Mouse (Mus musculus) midbrain, embryonic 14.5 days (tissue): ENCODE data around the gene Adam22. TPM values are rescaled to one million over a fixed set of nuclear protein-coding genes. Genes with fewer than 3 reads are reported as not detected.
"Not testable (repeated sequence)": the region's sequence is repeated elsewhere in the genome, so short reads cannot be mapped to it uniquely, and the experiment has no call there.

Experiments used
- ATAC-seq: fragments of 200-750 bp; cut with Nextera tagmentation; 2 replicates; pipeline ENCODE4 v1.8.0; 2017; ENCODE audit warnings: moderate number of reproducible peaks, moderate library complexity; ENCODE audit not compliant: low FRiP score, low TSS enrichment
- DNase-seq: peaks from one replicate; pipeline ENCODE4 v3.0.0-alpha.2; 2015
- H3K27ac ChIP-seq: fragments of 300-500 bp; sonication (generic); replicated peaks from 2 replicates; pipeline ENCODE4 v1.5.1; 2014; ENCODE audit warnings: mild to moderate bottlenecking, low read depth, low read length, moderate library complexity
- H3K27me3 ChIP-seq: fragments of 300-500 bp; sonication (generic); 2 replicates; pipeline ENCODE4 v1.6.1; 2014; ENCODE audit warnings: low read length, control low read depth, mixed read lengths; ENCODE audit not compliant: control insufficient read depth, insufficient read depth
- H3K36me3 ChIP-seq: fragments of 300-500 bp; sonication (generic); 2 replicates; pipeline ENCODE4 v1.6.1; 2014; ENCODE audit warnings: low read length, control low read depth; ENCODE audit not compliant: control insufficient read depth, insufficient read depth
- H3K4me1 ChIP-seq: fragments of 300-500 bp; sonication (generic); 2 replicates; pipeline ENCODE4 v1.6.1; 2014; ENCODE audit warnings: mild to moderate bottlenecking, antibody characterized with exemption, low read length, control low read depth; ENCODE audit not compliant: control insufficient read depth, insufficient read depth
- H3K4me2 ChIP-seq: fragments of 300-500 bp; sonication (generic); 2 replicates; pipeline ENCODE4 v1.6.1; 2014; ENCODE audit warnings: mild to moderate bottlenecking, low read length, moderate library complexity
- H3K4me3 ChIP-seq: fragments of 300-500 bp; sonication (generic); replicated peaks from 2 replicates; pipeline ENCODE4 v1.5.1; 2014; ENCODE audit warnings: low read depth, low read length
- H3K9ac ChIP-seq: fragments of 300-500 bp; sonication (generic); replicated peaks from 2 replicates; pipeline ENCODE4 v1.6.1; 2014; ENCODE audit warnings: mild to moderate bottlenecking, low read length, moderate library complexity
- H3K9me3 ChIP-seq: fragments of 300-500 bp; sonication (generic); 2 replicates; pipeline ENCODE4 v1.6.1; 2016; ENCODE audit warnings: low read length, control low read depth, mixed read lengths; ENCODE audit not compliant: control insufficient read depth
- WGBS: fragments of 180-500 bp; shearing (Covaris S2); extraction: QIAGEN DNeasy Blood & Tissue Kit; methylation state at CpG from one replicate; pipeline ENCODE4 v1.1.7; 2014; 5-methylcytosine and 5-hydroxymethylcytosine counted together
- polyA plus RNA-seq: library from polyadenylated mRNA; unstranded; fragments of >200 nt; fragmentation: Nextera tagmentation; extraction: Ambion mirVana; gene quantifications from 2 replicates; pipeline ENCODE4 v1.2.1, GENCODE M21; 2014

The Adam22 gene
- polyA plus RNA-seq, 1 experiment from 2014 or later = 48.9 TPM

GRCm38 (mm10) chr5:8227073-8227472, 140.9 kb downstream of the Adam22 start:
- Histone ChIP-seq H3K27ac (no peak overlapping the region), H3K9me3 (no peaks in the 10 kb centered on the region), H3K27me3 (no peaks in the 10 kb centered on the region), H3K36me3 (no peaks in the 10 kb centered on the region), H3K9ac (no peak overlapping the region), H3K4me3 (no peak overlapping the region), H3K4me2 (no peak overlapping the region), H3K4me1 (no peaks in the 10 kb centered on the region)
- WGBS = 84% methylated on average over 1 of the region's 1 CpGs
- DNase-seq (no peak), ATAC-seq (no peak)

- Histone ChIP-seq H3K27me3 (no peaks in the 10 kb centered on the region), H3K36me3 (no peaks in the 10 kb centered on the region), H3K4me1 (no peaks in the 10 kb centered on the region), H3K27ac (no peak overlapping the region), H3K4me3 (no peak overlapping the region), H3K4me2 (no peak overlapping the region), H3K9me3 (no peaks in the 10 kb centered on the region), H3K9ac (no peak overlapping the region)
- no peak for ATAC-seq
- DNase-seq = no peak
- WGBS = 64% methylated on average over 4 of the region's 4 CpGs
Measured at GRCm38 (mm10) chr5:8224321-8224705, 143.6 kb downstream of the Adam22 start.

- Histone ChIP-seq H3K9ac (no peak overlapping the region), H3K4me3 (no peak overlapping the region), H3K9me3 (no peaks in the 10 kb centered on the region), H3K36me3 (no peaks in the 10 kb centered on the region), H3K4me2 (no peak overlapping the region), H3K27me3 (no peaks in the 10 kb centered on the region), H3K27ac (no peak overlapping the region), H3K4me1 (no peaks in the 10 kb centered on the region)
- ATAC-seq = no peak
- no peak for DNase-seq
- WGBS = 82% methylated on average over 8 of the region's 8 CpGs
Measured at GRCm38 (mm10) chr5:8223597-8224320, 144.2 kb downstream of the Adam22 start.

- Histone ChIP-seq H3K36me3 (no peaks in the 10 kb centered on the region), H3K27me3 (no peaks in the 10 kb centered on the region), H3K9ac (no peak overlapping the region), H3K27ac (no peak overlapping the region), H3K4me2 (no peak overlapping the region), H3K4me3 (no peak overlapping the region), H3K4me1 (no peaks in the 10 kb centered on the region), H3K9me3 (no peaks in the 10 kb centered on the region)
- WGBS = 89% methylated on average over 5 of the region's 5 CpGs
- ATAC-seq (no peak), DNase-seq (no peak)
Measured at GRCm38 (mm10) chr5:8221630-8222029, 146.3 kb downstream of the Adam22 start.

GRCm38 (mm10) chr5:8215841-8216240, 152.1 kb downstream of the Adam22 start:
- H3K27me3 ChIP-seq = no peaks in the 10 kb centered on the region
- H3K27ac ChIP-seq = no peak overlapping the region
- no peak overlapping the region for H3K9ac ChIP-seq
- H3K36me3 ChIP-seq = no peaks in the 10 kb centered on the region
- 86% methylated on average over 1 of the region's 1 CpGs for WGBS
- H3K4me1 ChIP-seq = no peaks in the 10 kb centered on the region
- DNase-seq (no peak), ATAC-seq (no peak)
- no peak overlapping the region for H3K4me2 ChIP-seq
- no peaks in the 10 kb centered on the region for H3K9me3 ChIP-seq
- H3K4me3 ChIP-seq = no peak overlapping the region

GRCm38 (mm10) chr5:8184992-8185391, 183.0 kb downstream of the Adam22 start:
- DNase-seq, H3K27ac ChIP-seq, H3K27me3 ChIP-seq, H3K36me3 ChIP-seq, ATAC-seq, H3K4me2 ChIP-seq, H3K4me3 ChIP-seq, H3K9ac ChIP-seq, H3K9me3 ChIP-seq, H3K4me1 ChIP-seq: not testable (repeated sequence)
- 79% methylated on average over 1 of the region's 1 CpGs for WGBS

- Histone ChIP-seq H3K9me3 (no peaks in the 10 kb centered on the region), H3K27me3 (no peaks in the 10 kb centered on the region), H3K4me1 (no peaks in the 10 kb centered on the region), H3K9ac (no peak overlapping the region), H3K4me2 (no peak overlapping the region), H3K27ac (no peak overlapping the region), H3K4me3 (no peak overlapping the region), H3K36me3 (no peaks in the 10 kb centered on the region)
- DNase-seq (no peak), ATAC-seq (no peak)
- WGBS = 82% methylated on average over 1 of the region's 1 CpGs
Measured at GRCm38 (mm10) chr5:8180646-8181045, 187.3 kb downstream of the Adam22 start.

GRCm38 (mm10) chr5:8178111-8178510, 189.8 kb downstream of the Adam22 start:
- 94% methylated on average over 17 of the region's 17 CpGs for WGBS
- H3K27me3 ChIP-seq = no peaks in the 10 kb centered on the region
- ATAC-seq (no peak), DNase-seq (no peak)
- no peak overlapping the region for H3K4me2 ChIP-seq
- H3K9me3 ChIP-seq = no peaks in the 10 kb centered on the region
- no peaks in the 10 kb centered on the region for H3K4me1 ChIP-seq
- H3K27ac ChIP-seq = no peak overlapping the region
- no peak overlapping the region for H3K4me3 ChIP-seq
- H3K36me3 ChIP-seq = no peaks in the 10 kb centered on the region
- H3K9ac ChIP-seq = no peak overlapping the region

- WGBS = 52% methylated on average over 4 of the region's 4 CpGs
- no peaks in the 10 kb centered on the region for H3K9me3 ChIP-seq
- H3K27ac ChIP-seq = no peak overlapping the region
- H3K4me1 ChIP-seq = no peaks in the 10 kb centered on the region
- no peak overlapping the region for H3K9ac ChIP-seq
- ATAC-seq = no peak
- H3K27me3 ChIP-seq = no peaks in the 10 kb centered on the region
- H3K36me3 ChIP-seq = no peaks in the 10 kb centered on the region
- H3K4me3 ChIP-seq = no peak overlapping the region
- H3K4me2 ChIP-seq = no peak overlapping the region
- peak; percentile 67 for DNase-seq
Measured at GRCm38 (mm10) chr5:8164773-8165172, 203.2 kb downstream of the Adam22 start.
